Mouse (Mus musculus): ENCODE measurements at regions not wholly inside any gene's neighbourhood (a gene's known extent, or its start where the extent isn't known, plus 50 kb on each side); places are given as distances from the start of the nearest gene placed in this dataset.
A peak's percentile ranks its signal among the peaks of the same experiment; 100 is the strongest.

DNA sequence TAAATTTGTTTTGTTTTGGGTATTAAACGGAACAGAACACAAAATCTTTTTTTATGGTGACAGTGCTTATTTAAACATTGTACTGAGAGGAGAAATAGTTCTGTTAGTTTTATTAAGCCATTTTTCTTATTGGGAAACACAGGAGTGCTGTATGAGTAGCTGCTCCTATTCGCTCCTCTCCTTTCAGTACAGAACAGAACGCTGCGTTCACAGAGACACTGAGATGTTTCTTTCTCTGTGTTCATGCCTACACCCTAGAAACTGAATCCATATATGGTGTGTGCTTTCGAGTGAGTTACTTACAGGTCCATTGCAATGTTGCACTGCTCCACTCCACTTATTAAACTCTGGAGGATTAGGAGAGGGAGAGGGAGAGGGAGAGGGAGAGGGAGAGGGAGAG lies 634.9 kb upstream of the Adamts5 start:
- DNase-seq (ENCODE audit: low spot score), result no peak

DNA sequence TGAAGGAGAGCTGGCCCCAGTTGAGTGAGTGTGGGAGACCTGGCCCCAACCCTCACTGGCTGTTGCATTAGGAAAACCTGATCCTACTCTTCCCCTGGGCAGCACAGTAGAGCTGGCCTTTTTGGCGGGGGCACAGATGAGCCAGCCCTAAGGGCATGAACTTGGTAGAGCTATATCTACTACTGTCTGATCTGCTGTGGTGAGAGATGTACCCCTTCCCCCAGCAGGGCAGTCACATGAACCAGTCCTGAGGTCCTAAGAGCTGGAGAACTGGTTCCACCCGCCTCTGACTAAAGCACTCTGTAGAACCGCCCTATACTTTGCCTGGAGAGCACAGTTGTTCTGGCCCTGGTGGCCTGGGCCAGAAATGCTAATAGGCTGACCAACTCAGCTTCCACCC lies 622.5 kb upstream of the Adamts5 start:
- no peak for DNase-seq (ENCODE audit: low spot score)

DNA sequence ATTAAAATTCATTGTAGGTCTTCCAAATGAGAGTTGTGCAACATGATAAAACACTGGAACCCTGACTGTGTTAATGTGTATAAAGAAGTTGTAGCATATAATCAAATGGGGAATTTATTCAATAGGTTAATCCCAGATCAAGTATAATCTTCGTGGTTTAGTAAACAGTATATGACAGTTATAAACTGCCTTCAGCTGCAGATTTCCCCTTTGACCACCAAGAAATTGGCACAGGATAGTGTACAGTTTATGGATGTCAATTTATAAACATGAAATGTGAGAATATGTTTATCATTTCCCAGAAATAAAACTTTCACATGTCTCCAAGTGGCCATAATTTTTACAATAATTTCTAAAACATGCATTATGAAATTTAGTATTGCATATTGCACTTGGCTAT lies 615.3 kb upstream of the Adamts5 start:
- DNase-seq (ENCODE audit: low spot score), result no peak

DNA sequence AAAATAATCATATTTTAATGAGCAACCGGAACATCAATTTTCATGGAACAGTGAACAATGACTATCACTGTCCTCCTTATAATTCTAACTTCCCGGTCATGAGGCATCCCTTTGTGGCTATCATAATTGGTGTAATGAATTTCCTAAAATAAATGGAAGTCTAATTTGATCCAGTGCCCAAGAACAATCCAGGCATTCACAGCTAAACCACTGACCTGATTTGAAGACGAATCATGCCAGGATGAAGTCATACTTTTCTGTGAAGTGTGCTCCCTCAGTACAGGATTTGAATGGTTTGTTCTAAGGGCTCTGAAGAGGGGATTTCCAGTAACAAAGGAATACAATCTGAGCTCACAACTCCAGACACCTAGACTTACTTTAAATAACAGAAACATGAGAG lies 614.5 kb upstream of the Adamts5 start:
- peak; percentile 1 for DNase-seq (ENCODE audit: low spot score)

DNA sequence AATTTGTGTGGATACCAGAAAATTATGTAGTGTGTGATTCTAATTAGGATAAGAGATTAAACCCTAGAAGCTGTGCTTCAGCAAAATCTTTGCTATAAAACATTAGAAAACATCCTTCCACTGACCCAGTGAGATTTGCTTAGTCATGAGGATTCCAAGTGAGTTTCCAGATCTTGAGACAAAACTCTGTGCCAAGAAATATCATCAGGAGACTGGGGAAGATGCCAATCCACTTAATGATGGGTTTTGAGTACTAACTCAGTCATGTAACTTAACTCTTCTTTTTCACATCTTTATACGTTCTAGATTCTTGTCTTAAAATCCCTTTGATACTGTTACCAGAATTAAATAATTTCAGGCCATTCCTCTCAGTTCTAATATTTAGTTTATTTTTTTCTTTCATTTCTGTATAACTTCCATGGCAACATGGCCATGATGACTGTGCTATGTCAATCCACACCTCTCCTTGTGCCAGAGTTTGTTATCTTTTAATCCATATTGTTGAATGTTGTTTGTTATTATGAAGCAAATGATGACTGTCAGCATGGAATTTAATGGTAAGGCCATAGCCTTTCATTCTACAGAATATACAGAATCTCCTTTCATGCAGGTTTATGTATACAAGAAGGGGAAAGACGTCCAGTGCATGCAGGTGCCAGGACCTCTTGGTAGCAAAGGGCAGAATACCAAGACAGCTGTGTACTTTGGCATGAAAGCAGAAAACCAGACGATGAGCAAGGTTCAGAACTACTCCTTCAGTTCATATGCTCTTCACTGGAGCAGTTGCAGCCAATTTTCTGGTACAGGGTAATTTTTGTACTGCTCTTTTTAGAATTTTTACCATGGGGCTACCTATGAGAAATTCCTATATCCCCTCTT lies 599.7 kb upstream of the Adamts5 start:
- DNase-seq (ENCODE audit: low spot score), result no peak

DNA sequence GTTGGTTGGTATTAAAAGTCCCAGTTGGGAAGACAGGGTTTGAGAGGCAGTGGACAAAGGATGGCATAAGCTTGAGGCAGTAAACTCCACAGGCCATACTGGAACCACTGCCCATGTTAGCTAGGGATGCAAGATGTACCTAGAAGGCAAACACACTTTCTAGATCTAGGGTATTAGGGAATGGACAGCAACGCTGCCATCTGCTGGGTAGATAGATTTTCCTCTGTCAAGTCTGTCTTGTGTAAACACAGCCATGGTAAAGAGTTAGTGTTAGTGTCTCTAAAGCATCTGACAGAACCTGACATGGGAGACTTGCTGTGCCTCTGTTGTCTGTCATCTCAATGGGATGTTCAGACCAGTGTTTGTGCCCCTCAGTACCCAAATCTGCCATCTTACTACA lies 573.5 kb upstream of the Adamts5 start:
- peak; percentile 17 for DNase-seq (ENCODE audit: low spot score)

DNA sequence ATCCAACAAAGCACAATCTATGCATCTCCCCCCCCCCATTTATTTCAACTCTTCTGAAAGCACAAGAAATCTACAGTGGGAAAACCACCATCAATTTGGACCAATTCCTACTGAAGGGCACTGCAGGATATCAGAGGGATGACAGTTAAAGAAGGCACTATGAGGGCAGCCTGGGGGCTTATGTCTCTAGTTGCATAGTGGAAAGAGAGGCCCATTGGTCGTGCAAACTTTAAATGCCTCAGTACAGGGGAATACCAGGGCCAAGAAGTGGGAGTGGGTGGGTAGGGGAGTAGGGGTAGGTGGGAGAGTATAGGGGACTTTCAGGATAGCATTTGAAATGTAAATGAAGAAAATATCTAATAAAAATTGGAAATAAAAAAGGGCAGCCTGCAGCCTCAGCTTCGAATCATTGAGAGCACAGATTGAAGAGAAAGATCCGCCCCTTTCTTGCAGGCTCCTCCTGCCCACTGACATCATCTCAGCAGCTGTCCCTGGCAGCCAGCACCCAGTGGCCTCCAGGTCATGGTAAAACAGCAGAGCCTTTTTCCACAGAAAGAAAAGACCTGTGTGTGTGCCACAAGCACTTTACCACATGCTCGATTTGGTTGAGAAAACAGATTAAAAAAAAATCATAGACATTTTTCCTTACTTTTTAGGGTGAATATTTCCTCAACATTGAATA lies 571.6 kb upstream of the Adamts5 start:
- DNase-seq (ENCODE audit: low spot score), result peak; percentile 31

DNA sequence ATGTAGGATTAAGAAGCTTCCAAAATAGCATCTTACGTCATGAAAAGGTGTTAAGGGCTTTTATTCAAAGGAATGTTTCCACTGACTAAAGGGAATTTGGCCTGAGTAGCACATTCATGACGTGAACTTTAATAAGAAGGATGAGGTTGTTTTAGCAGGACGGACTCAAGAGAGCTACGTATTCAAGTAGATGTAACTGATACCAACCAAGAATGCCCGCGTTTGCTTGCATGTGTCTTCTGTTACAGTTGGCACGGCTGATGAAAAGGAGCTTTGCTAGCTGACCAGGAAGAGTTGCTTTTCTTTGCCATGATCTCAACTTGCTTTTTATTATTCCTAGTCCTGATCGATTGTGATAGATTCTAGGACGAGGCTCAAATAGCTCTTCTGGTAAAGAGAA lies 559.4 kb upstream of the Adamts5 start:
- no peak for DNase-seq (ENCODE audit: low spot score)

DNA sequence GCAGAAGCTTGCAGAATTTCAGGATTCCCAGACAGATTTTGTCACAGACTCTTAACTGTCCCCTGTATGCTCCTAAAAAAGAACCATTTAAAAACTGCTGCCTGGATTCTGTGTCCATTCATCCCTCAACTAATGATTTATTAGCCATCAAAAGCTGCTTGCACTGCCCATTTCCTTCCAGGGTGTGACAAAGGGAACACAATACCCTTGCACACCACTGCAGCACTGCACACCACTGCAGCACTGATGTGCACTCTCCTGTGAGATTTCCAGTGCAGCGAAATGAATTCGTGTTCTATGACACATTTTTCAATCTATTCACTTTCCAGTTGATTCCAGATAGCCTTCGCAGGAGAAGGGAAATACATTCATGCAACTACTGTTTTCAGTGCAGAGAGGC lies 555.0 kb upstream of the Adamts5 start:
- peak; percentile 4 for DNase-seq (ENCODE audit: low spot score)

DNA sequence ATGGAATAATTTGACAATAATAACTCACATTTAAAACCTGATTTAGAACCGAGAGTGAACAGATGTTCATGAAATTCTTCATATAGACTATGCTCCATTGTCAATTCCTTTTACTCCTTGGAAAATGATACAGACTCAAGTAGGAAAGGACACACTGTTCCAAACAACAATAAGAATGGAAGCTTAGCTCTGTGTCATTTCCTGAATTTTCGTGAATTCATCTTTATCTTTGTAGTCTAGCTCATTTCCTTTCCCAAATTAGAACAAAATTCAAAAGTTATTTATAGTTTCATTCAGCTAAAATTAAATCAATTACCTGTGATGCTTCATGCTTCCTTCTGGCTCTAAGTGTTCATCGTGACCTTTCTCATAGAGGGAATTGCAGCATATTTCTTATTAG lies 553.2 kb upstream of the Adamts5 start:
- DNase-seq (ENCODE audit: low spot score), result no peak

DNA sequence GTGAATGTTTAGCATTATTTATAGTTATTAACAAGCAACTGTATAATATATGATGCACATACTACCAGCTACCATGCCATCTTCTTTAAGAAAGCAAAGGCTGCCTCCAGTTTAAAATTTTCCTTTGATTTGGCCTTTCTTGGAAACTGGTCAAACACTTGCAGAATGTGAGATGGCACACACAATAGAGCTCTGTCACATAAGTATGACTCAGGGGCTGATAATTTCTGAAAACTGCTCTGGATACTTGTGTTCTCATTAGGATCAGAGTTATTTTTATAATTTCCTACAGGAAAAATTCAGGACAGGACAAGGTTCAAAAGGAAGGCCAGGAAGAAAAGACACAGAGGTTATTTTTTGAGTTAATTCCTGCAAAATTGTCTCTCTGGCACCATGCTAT lies 552.4 kb upstream of the Adamts5 start:
- DNase-seq (ENCODE audit: low spot score), result no peak

DNA sequence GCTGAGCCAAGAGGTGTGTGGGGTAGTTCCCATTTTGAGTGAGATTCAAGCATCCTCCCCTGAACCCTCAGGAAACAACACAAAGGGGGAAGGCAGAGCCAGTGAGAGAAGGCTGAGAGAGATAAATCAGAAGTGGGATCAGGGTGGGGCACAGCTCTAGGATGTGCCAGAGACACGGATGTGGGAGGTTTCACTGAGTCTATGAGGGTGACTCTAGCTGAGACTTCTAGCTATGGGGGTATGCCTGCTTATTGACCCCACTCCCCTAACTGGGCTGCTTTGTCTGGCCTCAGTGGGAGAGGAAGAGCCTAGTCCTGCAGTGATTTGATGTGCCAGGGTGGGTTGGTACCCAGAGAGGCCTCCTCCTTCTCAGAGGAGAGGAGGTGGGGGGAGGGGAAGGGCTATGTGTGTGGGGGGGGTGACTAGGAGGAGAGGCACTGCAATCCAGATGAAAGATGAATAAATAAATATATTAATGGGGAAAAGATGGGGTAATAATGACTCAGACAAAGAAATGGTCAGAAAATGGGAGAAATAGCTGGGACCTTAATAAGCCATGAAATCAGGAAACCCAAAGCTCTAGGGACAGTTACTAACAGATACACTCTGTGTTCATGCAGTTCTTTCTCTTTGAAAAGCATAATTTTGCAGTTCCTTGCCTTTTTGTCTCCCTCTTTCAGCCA lies 547.0 kb upstream of the Adamts5 start:
- DNase-seq (ENCODE audit: low spot score), result no peak

DNA sequence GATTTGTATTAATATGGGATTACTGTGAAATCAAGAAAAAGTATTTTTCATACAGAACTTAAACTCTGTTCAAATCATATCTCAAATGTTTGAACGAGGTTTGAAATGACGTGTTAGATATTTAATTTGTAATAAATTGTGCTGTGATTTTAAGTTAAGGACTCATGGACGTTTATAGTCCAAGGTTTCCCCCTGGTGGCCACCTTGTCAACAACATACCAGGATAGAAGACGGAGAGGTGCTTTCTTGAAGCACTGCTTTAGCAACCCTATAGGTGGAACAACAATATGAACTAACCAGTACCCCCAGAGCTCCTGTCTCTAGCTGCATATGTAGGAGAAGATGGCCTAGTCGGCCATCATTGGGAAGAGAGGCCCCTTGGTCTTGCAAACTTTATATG lies 517.8 kb upstream of the Adamts5 start:
- DNase-seq (ENCODE audit: low spot score), result peak; percentile 88

DNA sequence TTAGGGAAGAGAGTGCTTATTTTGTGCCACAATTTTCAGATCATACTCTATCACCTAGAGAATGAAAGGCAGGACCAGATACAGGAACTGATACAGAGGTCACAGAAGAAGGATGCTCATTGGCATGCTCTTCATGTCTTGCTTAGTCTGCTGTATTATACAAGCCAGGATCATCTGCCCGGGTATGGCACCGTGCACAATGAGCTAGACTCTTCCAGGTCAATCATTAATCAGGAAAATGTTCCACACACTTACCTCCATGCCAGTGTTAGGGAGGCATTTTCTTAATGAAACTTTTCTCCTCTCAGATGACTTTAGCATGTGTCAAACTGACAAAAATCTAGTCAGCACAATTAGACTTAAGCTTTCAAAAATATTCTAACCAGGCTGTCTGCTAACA lies 502.7 kb upstream of the Adamts5 start:
- DNase-seq (ENCODE audit: low spot score), result no peak

DNA sequence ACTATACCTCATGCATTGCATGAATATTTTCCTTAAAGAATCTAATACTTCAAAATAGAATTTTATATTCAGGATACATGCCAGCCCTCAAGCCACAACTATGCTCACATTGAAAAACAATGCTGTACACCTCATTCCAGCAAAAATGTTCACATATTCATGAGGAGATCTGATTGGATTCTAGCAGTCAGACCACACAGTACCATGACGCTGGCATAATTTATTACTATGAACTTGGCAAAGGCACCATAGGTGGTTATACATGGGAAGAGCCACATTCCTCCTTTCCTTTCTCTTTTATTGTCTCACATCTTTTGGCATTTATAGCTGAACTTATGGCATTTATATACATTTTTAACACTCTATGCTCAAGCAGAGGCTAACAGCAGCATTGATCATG lies 499.8 kb upstream of the Adamts5 start:
- no peak for DNase-seq (ENCODE audit: low spot score)

DNA sequence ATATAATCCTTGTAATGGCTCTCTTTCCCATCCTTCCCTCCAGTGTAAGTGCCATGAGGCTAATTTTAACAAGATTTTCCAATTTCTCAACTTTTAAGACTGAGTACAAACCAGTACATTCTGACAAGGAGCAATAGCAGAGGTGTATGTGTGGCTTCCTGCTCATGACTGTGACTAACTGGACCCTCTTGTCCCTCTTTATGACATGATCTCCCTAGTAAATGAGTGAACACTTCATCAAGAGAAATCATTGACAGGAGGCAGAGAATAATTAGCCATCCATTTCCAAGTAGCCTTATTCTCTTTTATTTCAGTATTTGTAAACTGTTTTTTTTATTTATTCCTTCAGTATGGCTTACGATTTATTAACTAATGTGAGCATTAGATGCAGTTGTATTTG lies 497.7 kb upstream of the Adamts5 start:
- no peak for DNase-seq (ENCODE audit: low spot score)

DNA sequence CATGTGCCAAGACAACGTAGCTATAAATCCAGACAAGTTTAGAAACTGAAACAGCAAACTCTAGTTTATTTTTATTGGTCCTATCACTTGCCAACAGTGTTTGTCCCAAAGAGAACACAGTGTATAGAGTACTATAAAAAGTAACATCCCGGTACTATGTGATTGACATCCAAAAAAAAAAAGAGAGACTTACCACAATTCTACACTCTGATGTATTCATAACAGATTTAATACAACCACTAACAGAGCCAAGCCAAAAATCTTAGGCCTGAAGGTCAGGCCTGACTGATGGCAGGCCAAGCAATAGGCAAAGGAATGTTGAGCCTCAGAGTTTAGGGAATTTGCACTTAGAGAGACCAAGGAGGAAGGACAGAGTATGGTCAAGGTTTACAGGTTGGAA lies 495.9 kb upstream of the Adamts5 start:
- no peak for DNase-seq (ENCODE audit: low spot score)

DNA sequence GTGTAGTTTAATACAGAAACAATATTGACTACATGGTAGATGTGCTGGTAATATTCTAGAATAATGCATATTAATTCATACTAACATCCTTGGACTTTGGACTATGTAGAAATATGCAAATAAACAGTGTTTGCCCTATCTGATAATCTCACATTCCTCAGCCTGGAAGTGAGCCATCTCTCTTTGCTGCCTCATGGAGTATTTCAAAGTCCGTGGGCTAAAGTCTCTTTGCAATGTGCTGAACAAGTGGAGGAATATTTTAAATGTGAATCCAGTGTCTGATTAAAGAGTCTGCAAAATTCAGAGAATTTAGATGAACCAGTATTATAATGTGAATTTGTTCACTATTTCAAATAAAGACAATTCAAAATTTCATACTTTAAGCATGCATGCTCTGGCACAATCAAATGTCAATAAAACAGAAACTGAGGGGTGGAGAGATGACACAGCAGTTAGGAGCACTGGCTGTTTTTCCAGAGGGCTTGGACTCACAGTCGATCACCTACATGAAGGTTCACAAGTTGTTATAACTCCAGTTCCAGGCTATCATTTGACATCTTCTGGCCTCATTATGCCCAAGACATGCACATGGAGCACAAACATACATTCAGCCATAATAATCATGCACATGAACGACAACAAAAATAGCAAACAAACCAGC lies 487.6 kb upstream of the Adamts5 start:
- DNase-seq (ENCODE audit: low spot score), result no peak

DNA sequence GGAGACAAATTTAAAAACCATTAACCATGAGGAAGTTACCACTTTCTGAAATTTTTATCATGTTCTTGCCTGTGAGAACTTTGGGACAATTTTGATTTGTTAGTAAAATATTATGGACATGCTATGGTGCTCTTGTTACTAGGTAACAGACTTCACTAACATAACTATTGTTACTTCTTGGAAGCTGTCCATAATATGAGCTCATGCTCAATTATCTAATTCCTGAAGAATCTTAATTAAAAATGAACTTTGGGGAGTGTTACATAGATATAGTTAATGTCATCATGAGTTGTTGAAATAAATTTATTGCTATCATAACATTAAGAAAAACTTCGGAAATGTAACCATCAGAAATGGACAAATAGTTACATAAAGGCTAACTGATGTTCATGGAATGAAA lies 486.5 kb upstream of the Adamts5 start:
- DNase-seq (ENCODE audit: low spot score), result no peak

DNA sequence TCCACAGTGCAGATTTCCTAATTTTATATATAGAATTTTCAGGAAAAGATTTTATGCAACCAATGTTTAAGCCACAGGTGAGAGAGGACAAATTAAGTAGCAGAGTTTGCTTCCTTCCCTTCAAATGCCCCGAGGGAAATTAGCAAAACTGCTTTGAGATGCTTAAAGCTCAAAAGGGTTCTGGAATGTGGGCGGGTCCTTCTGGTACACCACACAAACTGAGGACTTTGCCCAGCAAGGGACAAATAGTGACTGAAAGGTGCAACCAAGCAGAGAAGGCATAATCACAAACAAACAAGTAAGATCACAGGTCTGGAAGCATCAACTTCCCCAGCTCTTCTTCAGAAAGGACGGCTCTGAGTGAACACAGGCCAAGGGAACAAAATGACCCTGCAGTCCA lies 476.4 kb upstream of the Adamts5 start:
- DNase-seq (ENCODE audit: low spot score), result peak; percentile 5

DNA sequence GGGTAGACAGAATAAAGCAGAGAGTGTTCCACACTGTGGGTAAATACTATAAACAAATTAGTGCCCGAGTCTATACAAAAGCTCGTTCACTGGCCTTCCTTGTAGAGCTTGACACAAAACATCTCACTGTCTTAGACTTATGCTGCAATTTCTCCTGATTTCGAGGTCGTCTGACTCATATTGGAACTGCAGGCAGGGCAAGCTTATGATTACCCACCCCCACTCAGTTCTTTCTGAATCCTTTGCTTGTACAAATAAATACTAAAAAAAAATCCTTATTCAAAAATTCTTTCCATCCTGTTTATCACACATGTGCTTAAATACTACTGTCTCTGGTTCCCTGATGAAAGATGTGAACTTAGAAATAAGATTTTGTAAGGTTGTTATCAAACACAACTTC lies 470.0 kb upstream of the Adamts5 start:
- no peak for DNase-seq (ENCODE audit: low spot score)

DNA sequence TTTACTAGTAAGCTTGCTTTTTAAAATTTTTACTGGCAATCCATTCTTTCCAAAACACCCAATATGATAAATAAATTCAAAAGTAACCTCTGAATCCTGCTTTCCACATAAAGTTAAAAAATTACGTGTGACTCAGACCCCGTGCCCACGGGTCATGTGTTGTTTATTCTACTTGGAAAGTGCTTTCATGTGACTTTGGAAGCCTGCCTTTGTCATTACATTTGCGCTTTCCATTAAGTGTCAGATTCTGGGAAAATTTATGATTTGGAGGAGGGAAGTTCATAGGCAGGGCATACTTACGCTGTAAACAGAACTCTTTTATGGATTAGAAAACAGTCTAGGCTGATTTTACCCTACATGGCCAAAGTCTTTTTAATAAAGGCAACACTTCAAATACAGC lies 466.8 kb upstream of the Adamts5 start:
- DNase-seq (ENCODE audit: low spot score), result peak; percentile 4

DNA sequence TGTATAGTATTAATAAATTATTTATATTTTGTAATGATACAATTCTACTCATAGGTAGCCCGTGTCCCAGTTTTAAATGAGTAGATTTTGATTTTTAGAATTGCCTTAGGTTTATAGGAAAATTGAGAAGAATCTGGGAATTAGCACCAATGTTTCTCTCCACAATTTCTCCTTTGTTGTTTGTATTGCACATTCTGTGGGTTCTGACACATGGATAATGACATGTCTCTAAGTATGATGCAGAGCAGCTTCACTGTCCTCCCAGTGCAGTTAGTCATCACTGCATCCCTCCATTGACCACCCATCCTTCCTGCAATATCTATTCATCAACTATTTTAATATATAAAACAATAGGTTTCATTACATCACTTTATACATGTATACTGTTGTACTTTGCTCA lies 464.6 kb upstream of the Adamts5 start:
- no peak for DNase-seq (ENCODE audit: low spot score)

Measured in embryo, embryonic 10.5 days (tissue).